Mouse (Mus musculus) neural tube, embryonic 14.5 days (tissue): ENCODE data around the gene Sema3e. TPM values are rescaled to one million over a fixed set of nuclear protein-coding genes. Genes with fewer than 3 reads are reported as not detected.
A peak's percentile ranks its signal among the peaks of the same experiment; 100 is the strongest.

ENCODE experiments used
- ATAC-seq: fragments of 200-750 bp; cut with Nextera tagmentation; 2 replicates; pipeline ENCODE4 v1.8.0; 2017; ENCODE audit warnings: low read depth, mild to moderate bottlenecking, moderate TSS enrichment, moderate library complexity
- H3K27ac ChIP-seq: fragments of 300-500 bp; sonication (generic); 2 replicates; pipeline ENCODE4 v1.5.1; 2014; ENCODE audit warnings: low read depth, mild to moderate bottlenecking, control low read depth, low read length, moderate library complexity, mixed read lengths
- H3K27me3 ChIP-seq: fragments of 300-500 bp; sonication (generic); 2 replicates; pipeline ENCODE4 v1.6.1; 2014; ENCODE audit warnings: low read length; ENCODE audit not compliant: control insufficient read depth, insufficient read depth
- H3K36me3 ChIP-seq: fragments of 300-500 bp; sonication (generic); 2 replicates; pipeline ENCODE4 v1.6.1; 2014; ENCODE audit warnings: low read length, mixed read lengths; ENCODE audit not compliant: control insufficient read depth, insufficient read depth
- H3K4me1 ChIP-seq: fragments of 300-500 bp; sonication (generic); 2 replicates; pipeline ENCODE4 v1.6.1; 2014; ENCODE audit warnings: low read length; ENCODE audit not compliant: control insufficient read depth, insufficient read depth
- H3K4me2 ChIP-seq: fragments of 300-500 bp; sonication (generic); 2 replicates; pipeline ENCODE4 v1.6.1; 2014; ENCODE audit warnings: mild to moderate bottlenecking, low read depth, low read length, control low read depth
- H3K4me3 ChIP-seq: fragments of 300-500 bp; sonication (generic); 2 replicates; pipeline ENCODE4 v1.5.1; 2014; ENCODE audit warnings: low read depth, low read length, control low read depth, mixed read lengths
- H3K9ac ChIP-seq: fragments of 300-500 bp; sonication (generic); replicated peaks from 2 replicates; pipeline ENCODE4 v1.6.1; 2014; ENCODE audit warnings: low read depth, mild to moderate bottlenecking, control low read depth, low read length, mixed read lengths
- H3K9me3 ChIP-seq: fragments of 300-500 bp; sonication (generic); 2 replicates; pipeline ENCODE4 v1.6.1; 2016; ENCODE audit warnings: low read length; ENCODE audit not compliant: control insufficient read depth
- WGBS: fragments of 180-500 bp; shearing (Covaris S2); extraction: QIAGEN DNeasy Blood & Tissue Kit; methylation state at CpG from one replicate; pipeline ENCODE4 v1.1.7; 2014; 5-methylcytosine and 5-hydroxymethylcytosine counted together
- polyA plus RNA-seq: library from polyadenylated mRNA; unstranded; fragments of >200 nt; fragmentation: Nextera tagmentation; extraction: Ambion mirVana; gene quantifications from 2 replicates; pipeline ENCODE4 v1.2.1, GENCODE M21; 2014

Gene Sema3e
- polyA plus RNA-seq, result 3.1 and 3.2 TPM in 2 replicates

DNA sequence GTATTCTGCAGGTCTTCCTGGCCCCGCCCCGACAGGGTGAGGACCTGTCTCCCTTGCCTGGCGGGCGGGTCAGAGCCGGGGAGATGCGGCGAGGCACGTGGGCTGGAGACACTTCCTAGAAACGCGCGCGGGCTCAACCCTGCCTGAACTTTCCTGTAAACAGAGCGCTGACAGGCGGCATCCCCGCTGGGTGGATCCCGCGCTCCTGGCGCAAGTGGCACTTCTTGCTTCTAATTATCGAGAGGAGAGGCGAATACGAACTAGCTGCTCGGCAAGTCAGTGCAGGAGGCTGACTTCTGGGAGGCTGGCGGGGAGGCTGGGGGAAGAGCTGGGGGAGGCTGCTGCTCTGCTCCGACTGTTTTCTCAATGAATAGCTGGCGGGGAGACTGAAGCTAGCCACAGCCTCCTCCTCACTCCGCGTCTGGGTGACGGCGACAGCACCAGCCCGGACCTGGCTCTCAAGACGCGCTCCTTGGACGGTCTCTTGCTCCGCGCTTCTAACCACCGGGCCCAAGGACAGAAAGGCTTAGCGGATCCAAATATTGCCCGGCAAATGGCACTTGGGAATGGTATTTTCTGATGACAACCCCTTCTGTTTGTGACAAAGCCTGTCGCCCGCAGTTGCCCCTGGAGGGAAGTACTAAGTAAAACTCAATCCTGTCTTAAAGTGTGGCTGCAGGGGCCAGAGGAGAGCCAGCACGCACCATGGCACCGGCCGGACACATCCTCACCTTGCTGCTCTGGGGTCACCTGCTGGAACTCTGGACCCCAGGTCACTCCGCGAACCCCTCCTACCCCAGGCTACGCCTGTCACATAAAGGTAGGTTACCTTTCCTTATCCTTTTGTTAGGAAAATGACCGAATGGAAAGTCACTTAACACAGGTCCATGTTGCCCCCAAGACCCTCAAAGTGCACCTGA is at the start of gene Sema3e:
Gene Sema3e (plus strand): TSS at position 72 of the 920 bp plus-strand sequence.
- no peaks in the 10 kb centered on the region for H3K27me3 ChIP-seq
- H3K4me2 ChIP-seq, result peak within 1 kb of the TSS; percentile 69
- under 1% methylated on average over 47 of the region's 47 CpGs for WGBS
- peak; percentile 82 for ATAC-seq
- H3K9ac ChIP-seq, result peak within 1 kb of the TSS; percentile 8; the same call in 1 of the 2 replicates
- peak within 1 kb of the TSS; percentile 48 for H3K4me3 ChIP-seq
- no peaks in the 10 kb centered on the region for H3K36me3 ChIP-seq
- H3K4me1 ChIP-seq, result 0 out of 2 replicates have a peak, but pooled peaks cover 6% of the 10 kb centered on the region
- H3K27ac ChIP-seq, result no peak within 1 kb of the TSS
- no peaks in the 10 kb centered on the region for H3K9me3 ChIP-seq

GRCm38 (mm10) chr5:13977576-13977975 is 47.5 kb upstream of the Sema3e start:
- H3K4me1 ChIP-seq, result no peaks in the 10 kb centered on the region
- no peak for ATAC-seq
- H3K27ac ChIP-seq, result no peak overlapping the region
- H3K4me2 ChIP-seq, result no peak overlapping the region
- no peaks in the 10 kb centered on the region for H3K9me3 ChIP-seq
- no peaks in the 10 kb centered on the region for H3K27me3 ChIP-seq
- 40% methylated on average over 3 of the region's 3 CpGs for WGBS
- H3K36me3 ChIP-seq, result no peaks in the 10 kb centered on the region
- no peak overlapping the region for H3K9ac ChIP-seq
- no peak overlapping the region for H3K4me3 ChIP-seq

DNA sequence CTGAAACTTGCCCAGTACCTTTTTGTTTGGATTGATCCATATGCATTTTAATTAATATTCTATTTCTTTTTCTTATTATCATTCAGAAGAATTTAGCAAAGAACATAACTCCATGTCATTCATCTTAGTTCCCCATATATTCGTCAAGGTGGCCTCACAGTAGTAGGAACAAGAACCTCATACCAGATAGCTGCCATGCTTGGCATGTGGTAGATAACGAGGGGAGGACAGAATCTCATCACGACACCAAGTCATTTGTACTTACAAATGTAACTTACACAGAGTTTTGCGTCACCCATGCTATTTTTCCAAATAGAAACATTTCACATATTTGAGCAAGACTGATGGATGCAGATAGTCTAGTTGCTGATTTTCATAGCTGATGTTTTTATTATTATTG is 45.9 kb upstream of the Sema3e start:
- H3K4me3 ChIP-seq, result no peak overlapping the region
- 95% methylated on average over 4 of the region's 4 CpGs for WGBS
- no peak overlapping the region for H3K9ac ChIP-seq
- no peak overlapping the region for H3K4me2 ChIP-seq
- H3K4me1 ChIP-seq, result no peaks in the 10 kb centered on the region
- no peak for ATAC-seq
- H3K9me3 ChIP-seq, result no peaks in the 10 kb centered on the region
- no peaks in the 10 kb centered on the region for H3K27me3 ChIP-seq
- no peak overlapping the region for H3K27ac ChIP-seq
- no peaks in the 10 kb centered on the region for H3K36me3 ChIP-seq

GRCm38 (mm10) chr5:13982417-13983054 is 42.5 kb upstream of the Sema3e start:
- Histone ChIP-seq H3K9ac (no peak overlapping the region), H3K27ac (no peak overlapping the region), H3K36me3 (no peaks in the 10 kb centered on the region), H3K4me1 (no peaks in the 10 kb centered on the region), H3K4me3 (no peak overlapping the region), H3K27me3 (no peaks in the 10 kb centered on the region), H3K9me3 (no peaks in the 10 kb centered on the region), H3K4me2 (no peak overlapping the region)
- WGBS, result 7% methylated on average over 7 of the region's 7 CpGs
- ATAC-seq, result peak; percentile 81

DNA sequence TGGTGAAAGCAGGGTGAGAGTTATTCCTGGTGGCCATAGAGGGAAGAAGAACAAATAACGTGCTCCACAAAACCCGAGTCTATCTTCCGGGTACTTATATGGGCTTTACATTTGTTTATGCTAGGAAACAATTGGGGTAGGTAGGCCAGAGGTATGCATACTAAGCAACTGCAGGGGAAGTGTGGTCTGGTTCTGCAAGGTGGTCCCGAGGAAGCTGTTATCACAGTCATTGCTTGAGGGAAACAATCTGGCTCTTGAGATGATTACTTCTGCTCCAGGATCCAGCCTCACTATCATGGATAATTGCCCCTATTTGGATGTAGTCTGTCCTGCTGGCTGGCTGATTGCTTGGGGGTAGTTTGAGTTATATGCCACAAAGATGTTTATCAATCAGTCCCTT is 41.5 kb upstream of the Sema3e start:
- WGBS, result 61% methylated on average over 4 of the region's 4 CpGs
- no peak for ATAC-seq
- H3K4me1 ChIP-seq, result no peaks in the 10 kb centered on the region
- no peak overlapping the region for H3K4me2 ChIP-seq
- H3K27ac ChIP-seq, result no peak overlapping the region
- H3K9me3 ChIP-seq, result no peaks in the 10 kb centered on the region
- H3K27me3 ChIP-seq, result no peaks in the 10 kb centered on the region
- H3K36me3 ChIP-seq, result no peaks in the 10 kb centered on the region
- no peak overlapping the region for H3K4me3 ChIP-seq
- no peak overlapping the region for H3K9ac ChIP-seq

GRCm38 (mm10) chr5:13985669-13986068 is 39.4 kb upstream of the Sema3e start:
- no peaks in the 10 kb centered on the region for H3K27me3 ChIP-seq
- H3K27ac ChIP-seq, result no peak overlapping the region
- no peak overlapping the region for H3K9ac ChIP-seq
- no peaks in the 10 kb centered on the region for H3K4me1 ChIP-seq
- no peaks in the 10 kb centered on the region for H3K9me3 ChIP-seq
- no peaks in the 10 kb centered on the region for H3K36me3 ChIP-seq
- H3K4me2 ChIP-seq, result no peak overlapping the region
- ATAC-seq, result no peak
- 96% methylated on average over 3 of the region's 3 CpGs for WGBS
- no peak overlapping the region for H3K4me3 ChIP-seq

DNA sequence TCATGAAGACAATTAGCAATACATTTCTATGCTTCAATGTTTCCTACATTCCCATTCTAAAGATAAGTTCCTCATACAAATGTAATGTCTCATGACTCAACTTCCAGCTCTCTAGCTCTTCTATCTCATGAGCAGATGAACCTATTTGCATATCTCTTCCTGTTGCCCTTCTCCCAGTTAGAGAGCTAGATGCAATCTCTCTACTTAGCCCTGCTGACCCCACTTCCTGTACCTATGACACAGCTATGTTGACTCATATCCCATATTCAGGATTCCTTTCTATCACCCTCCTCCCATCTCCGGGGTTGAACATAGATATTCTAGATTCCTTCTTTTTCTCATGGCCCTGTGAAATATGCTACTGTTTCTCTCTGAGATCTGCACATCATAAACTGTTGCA is 38.0 kb upstream of the Sema3e start:
- Histone ChIP-seq H3K27me3 (no peaks in the 10 kb centered on the region), H3K36me3 (no peaks in the 10 kb centered on the region), H3K4me3 (no peak overlapping the region), H3K9ac (no peak overlapping the region), H3K4me2 (no peak overlapping the region), H3K4me1 (no peaks in the 10 kb centered on the region), H3K9me3 (no peaks in the 10 kb centered on the region), H3K27ac (no peak overlapping the region)
- WGBS, result 92% methylated on average over 1 of the region's 1 CpGs
- no peak for ATAC-seq

GRCm38 (mm10) chr5:13988023-13988422 is 37.1 kb upstream of the Sema3e start:
- 81% methylated on average over 2 of the region's 2 CpGs for WGBS
- no peaks in the 10 kb centered on the region for H3K27me3 ChIP-seq
- no peaks in the 10 kb centered on the region for H3K9me3 ChIP-seq
- ATAC-seq, result no peak
- H3K36me3 ChIP-seq, result no peaks in the 10 kb centered on the region
- no peak overlapping the region for H3K4me2 ChIP-seq
- H3K27ac ChIP-seq, result no peak overlapping the region
- no peaks in the 10 kb centered on the region for H3K4me1 ChIP-seq
- H3K4me3 ChIP-seq, result no peak overlapping the region
- no peak overlapping the region for H3K9ac ChIP-seq
